Mouse (Mus musculus) forebrain, embryonic 12.5 days (tissue): ENCODE data around the gene Psma7. TPM values are rescaled to one million over a fixed set of nuclear protein-coding genes. Genes with fewer than 3 reads are reported as not detected.

Experiments
- ATAC-seq: fragments of 200-750 bp; cut with Nextera tagmentation; 2 replicates; pipeline ENCODE4 v1.8.0; 2017; ENCODE audit warnings: moderate TSS enrichment; ENCODE audit not compliant: low FRiP score
- H3K27ac ChIP-seq: fragments of 300-500 bp; sonication (generic); 2 replicates; pipeline ENCODE4 v1.5.1; 2016; ENCODE audit warnings: mild to moderate bottlenecking
- H3K27me3 ChIP-seq: fragments of 300-500 bp; sonication (generic); 2 replicates; pipeline ENCODE4 v1.6.1; 2016; ENCODE audit warnings: mild to moderate bottlenecking
- H3K36me3 ChIP-seq: fragments of 300-500 bp; sonication (generic); replicated peaks from 2 replicates; pipeline ENCODE4 v1.6.1; 2016; ENCODE audit warnings: mild to moderate bottlenecking
- H3K4me1 ChIP-seq: fragments of 300-500 bp; sonication (generic); 2 replicates; pipeline ENCODE4 v1.6.1; 2016
- H3K4me2 ChIP-seq: fragments of 300-500 bp; sonication (generic); 2 replicates; pipeline ENCODE4 v1.6.1; 2016; ENCODE audit warnings: mild to moderate bottlenecking, moderate library complexity
- H3K4me3 ChIP-seq: fragments of 300-500 bp; sonication (generic); replicated peaks from 2 replicates; pipeline ENCODE4 v1.5.1; 2016; ENCODE audit warnings: mild to moderate bottlenecking
- H3K9ac ChIP-seq: fragments of 300-500 bp; sonication (generic); 2 replicates; pipeline ENCODE4 v1.6.1; 2016; ENCODE audit warnings: mild to moderate bottlenecking
- H3K9me3 ChIP-seq: fragments of 300-500 bp; sonication (generic); 2 replicates; pipeline ENCODE4 v1.6.1; 2016
- WGBS: fragments of 180-500 bp; shearing (Covaris S2); methylation state at CpG from one replicate; pipeline ENCODE4 v1.1.7; 2016; 5-methylcytosine and 5-hydroxymethylcytosine counted together
- polyA plus RNA-seq: library from polyadenylated mRNA; unstranded; fragments of >200 nt; fragmentation: Nextera tagmentation; extraction: Ambion mirVana; gene quantifications from 2 replicates; pipeline ENCODE4 v1.2.1, GENCODE M21; 2016

The Psma7 gene
- polyA plus RNA-seq, result 666 and 694 TPM in 2 replicates

DNA sequence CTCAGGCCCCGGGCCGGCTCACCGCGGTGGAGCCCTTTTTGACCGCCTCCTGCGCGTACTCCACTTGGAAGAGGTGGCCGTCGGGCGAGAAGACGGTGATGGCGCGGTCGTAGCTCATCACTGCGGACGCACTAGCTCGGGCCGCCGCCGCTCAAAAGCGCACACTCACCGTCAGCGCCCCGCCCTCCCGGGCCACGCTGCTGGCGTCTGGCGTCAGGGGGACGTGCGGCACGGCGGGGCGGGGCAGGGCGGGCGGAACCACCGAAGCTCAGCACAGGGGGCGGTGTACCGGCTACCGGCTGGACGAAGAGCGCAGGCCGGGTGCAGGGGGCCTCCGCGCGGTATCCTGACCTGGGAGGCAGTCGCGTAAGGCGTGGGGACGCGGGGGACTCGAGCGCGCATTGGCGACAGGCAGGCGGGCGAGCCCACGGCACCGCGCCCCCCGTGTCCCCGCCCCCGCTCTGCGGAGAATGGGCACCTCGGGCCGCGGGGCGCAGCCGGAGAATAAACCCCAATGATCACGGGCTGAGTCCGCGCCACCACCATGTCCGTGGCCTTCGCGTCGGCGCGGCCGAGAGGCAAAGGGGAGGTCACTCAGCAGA lies at the start of gene Psma7, which contains the start of gene Ss18l1:
Gene Psma7, minus strand, starts transcription at position 178 of the 602 bp plus-strand sequence.
Gene Ss18l1, plus strand, starts transcription at position 254 of the 602 bp plus-strand sequence.
- Histone ChIP-seq H3K36me3 (peaks cover 26% of the 10 kb centered on the region), H3K4me1 (peaks cover 38% of the 10 kb centered on the region), H3K4me3 (peak within 1 kb of the TSS; percentile 91), H3K27ac (peak within 1 kb of the TSS; percentile 98), H3K9me3 (no peaks in the 10 kb centered on the region), H3K27me3 (no peaks in the 10 kb centered on the region), H3K4me2 (peak within 1 kb of the TSS; percentile 66), H3K9ac (peak within 1 kb of the TSS; percentile 96)
- peak; percentile 95 for ATAC-seq
- under 1% methylated on average over 78 of the region's 78 CpGs for WGBS

DNA sequence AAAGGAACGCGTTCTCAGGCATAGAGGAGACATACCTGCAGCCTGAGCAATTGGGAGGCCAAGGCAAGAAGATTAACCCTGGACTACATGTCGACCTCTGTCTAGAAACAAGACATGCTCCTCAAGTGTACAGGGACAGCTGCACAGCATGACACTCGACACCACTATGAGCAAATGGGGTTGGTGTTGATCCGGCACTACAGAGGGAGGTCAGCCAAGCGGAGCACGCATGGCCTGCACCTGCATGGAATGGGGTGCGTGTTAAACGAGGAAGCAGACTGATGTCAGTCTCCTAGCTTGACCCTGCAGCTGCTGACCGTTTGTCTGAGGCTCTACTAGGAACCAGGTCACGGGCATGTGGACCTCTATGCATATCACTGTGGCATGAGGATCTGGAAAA lies 48.1 kb upstream of the Psma7 start:
- ATAC-seq, result no peak
- no peak overlapping the region for H3K27ac ChIP-seq
- WGBS, result 72% methylated on average over 11 of the region's 11 CpGs
- no peaks in the 10 kb centered on the region for H3K27me3 ChIP-seq
- H3K9me3 ChIP-seq, result no peaks in the 10 kb centered on the region
- peaks cover 4% of the 10 kb centered on the region for H3K4me1 ChIP-seq
- H3K4me3 ChIP-seq, result no peak overlapping the region
- no peak overlapping the region for H3K4me2 ChIP-seq
- H3K36me3 ChIP-seq, result peaks cover 11% of the 10 kb centered on the region
- H3K9ac ChIP-seq, result no peak overlapping the region

DNA sequence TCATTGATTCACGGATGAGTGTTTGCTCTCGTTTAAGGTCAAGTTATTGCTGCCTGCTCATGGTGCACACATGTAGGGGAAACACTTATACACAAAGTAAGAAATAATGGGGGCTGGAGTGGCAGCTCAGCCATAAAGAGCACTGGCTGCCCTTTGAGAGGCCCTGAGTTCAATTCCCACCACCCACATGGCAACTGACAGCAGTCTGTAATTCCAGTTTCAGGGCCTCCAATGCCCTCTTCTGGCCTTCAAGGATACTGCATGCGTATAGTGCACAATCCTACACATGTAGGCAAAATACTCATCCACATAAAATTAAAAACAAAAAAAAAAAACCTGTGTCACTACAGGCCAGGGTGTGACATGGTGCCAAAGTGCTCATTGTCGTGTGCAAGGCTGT lies 45.2 kb upstream of the Psma7 start:
- peaks cover 27% of the 10 kb centered on the region for H3K36me3 ChIP-seq

DNA sequence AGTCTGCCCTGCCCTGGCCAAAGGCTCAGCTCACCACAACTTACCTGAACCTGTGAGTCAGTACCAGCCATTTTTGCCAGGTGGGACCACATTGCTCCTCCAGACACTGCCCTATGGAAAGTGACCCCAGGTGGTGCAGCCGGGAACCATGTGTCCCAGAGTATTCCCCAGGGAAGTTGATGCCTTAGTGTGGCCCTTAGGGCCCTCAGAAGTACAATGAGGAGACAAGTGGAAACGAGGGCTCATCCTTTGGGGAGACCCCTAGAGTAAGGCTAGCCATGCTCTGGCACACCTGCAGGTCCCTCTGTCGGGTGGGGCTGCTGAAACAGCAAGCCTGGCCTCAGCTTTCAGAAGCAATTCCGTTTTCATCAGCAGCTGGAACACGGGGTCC lies 44.4 kb upstream of the Psma7 start:
- no peak for ATAC-seq
- no peak overlapping the region for H3K4me3 ChIP-seq

More for the DNA sequence above, 45.2 kb upstream of the Psma7 start:
- Histone ChIP-seq H3K27ac (no peak overlapping the region), H3K4me1 (peaks cover 2% of the 10 kb centered on the region; the same call in 1 of the 2 replicates), H3K27me3 (no peaks in the 10 kb centered on the region), H3K9ac (no peak overlapping the region), H3K9me3 (no peaks in the 10 kb centered on the region), H3K4me3 (no peak overlapping the region), H3K4me2 (no peak overlapping the region)
- 94% methylated on average over 4 of the region's 4 CpGs for WGBS
- ATAC-seq, result no peak

DNA sequence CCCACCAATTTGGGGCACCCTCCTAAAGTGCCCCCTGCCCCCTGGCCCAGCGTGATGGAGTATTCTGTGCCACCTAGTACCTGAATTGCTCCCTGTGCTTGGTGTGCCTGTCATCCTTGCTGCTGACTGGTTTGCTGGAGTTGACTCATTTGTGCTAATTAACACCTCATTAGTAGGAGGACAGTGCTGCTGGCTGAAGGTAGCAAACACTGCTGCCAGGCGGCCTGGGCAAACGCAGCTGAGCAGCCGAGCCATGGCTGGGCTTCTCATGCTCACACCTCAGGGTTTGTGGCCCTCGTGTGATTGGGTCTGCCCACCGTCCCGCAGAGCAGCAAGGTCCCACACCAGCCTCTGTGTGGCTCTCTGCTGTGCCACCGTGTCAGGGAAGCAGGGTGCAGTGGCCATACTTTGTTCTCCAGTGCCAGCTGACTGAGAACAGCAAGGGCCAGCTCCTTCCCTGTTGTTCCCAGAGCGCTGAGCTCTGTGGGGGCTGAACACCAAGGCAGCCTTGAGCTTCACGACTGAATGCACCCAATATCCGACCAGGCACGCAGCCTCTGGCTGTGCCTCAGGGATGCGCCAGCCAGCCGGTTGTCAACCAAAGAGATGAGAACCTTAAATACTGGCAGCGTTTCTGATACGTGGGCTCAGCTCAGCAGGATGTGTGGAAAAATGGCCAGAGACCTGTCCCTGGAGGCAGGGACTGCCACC lies 43.8 kb upstream of the Psma7 start:
- ATAC-seq, result peak; percentile 21; the same call in 1 of the 2 replicates
- Histone ChIP-seq H3K4me1 (peaks cover 2% of the 10 kb centered on the region; the same call in 1 of the 2 replicates), H3K27me3 (no peaks in the 10 kb centered on the region), H3K4me3 (no peak overlapping the region), H3K36me3 (peaks cover 39% of the 10 kb centered on the region), H3K27ac (peak overlapping the region; percentile 37; the same call in 1 of the 2 replicates), H3K9ac (no peak overlapping the region), H3K9me3 (no peaks in the 10 kb centered on the region), H3K4me2 (no peak overlapping the region)
- 74% methylated on average over 16 of the region's 16 CpGs for WGBS

More for the DNA sequence above, 44.4 kb upstream of the Psma7 start:
- Histone ChIP-seq H3K9ac (no peak overlapping the region), H3K27me3 (no peaks in the 10 kb centered on the region), H3K9me3 (no peaks in the 10 kb centered on the region), H3K4me1 (peaks cover 2% of the 10 kb centered on the region; the same call in 1 of the 2 replicates), H3K4me2 (no peak overlapping the region), H3K36me3 (peaks cover 35% of the 10 kb centered on the region), H3K27ac (no peak overlapping the region)
- WGBS, result 82% methylated on average over 5 of the region's 5 CpGs

DNA sequence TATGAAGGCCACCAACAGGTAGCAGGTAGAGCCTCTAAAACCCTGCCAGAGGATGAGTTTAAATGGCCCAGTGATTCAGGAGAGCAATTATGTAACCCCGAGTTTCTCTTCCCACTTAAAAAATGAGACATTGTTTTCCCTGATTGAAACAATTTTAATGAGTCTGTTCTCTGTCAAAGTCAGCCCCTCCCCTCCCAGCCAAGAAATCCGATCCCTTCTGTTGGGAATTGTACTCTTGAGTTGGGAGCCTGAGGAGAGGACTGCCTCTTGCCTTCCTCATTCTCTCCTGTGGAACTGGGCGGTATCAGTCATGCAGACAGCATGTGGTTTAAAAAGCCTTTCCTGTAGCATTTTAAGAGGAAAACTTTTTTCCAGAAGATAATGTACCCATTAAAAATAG lies 42.3 kb upstream of the Psma7 start:
- Histone ChIP-seq H3K36me3 (peaks cover 45% of the 10 kb centered on the region), H3K4me1 (peaks cover 2% of the 10 kb centered on the region; the same call in 1 of the 2 replicates), H3K4me2 (no peak overlapping the region), H3K9me3 (no peaks in the 10 kb centered on the region), H3K27ac (no peak overlapping the region), H3K27me3 (no peaks in the 10 kb centered on the region), H3K4me3 (no peak overlapping the region), H3K9ac (no peak overlapping the region)
- 43% methylated on average over 3 of the region's 3 CpGs for WGBS
- ATAC-seq, result no peak

DNA sequence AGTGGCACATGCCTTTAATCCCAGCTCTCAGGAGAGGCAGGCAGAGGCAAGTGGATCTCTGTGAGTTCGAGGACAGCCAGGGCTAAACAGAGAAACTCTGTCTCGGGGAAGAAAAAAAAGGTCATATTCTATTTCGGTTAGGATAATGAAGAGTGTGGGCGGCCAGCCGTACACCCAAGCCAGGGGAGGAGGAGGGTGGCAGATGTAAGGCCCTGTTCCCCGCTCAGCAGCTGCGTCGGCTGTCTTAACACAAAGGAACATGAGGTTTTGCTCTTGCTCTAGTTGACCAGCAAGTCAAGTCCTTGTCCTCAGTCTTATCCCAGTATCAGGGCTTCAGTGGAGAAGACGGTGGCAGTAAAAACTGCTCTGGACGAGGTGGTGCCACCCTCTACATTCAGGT lies 40.8 kb upstream of the Psma7 start:
- Histone ChIP-seq H3K9ac (no peak overlapping the region), H3K27ac (no peak overlapping the region), H3K4me1 (peaks cover 2% of the 10 kb centered on the region; the same call in 1 of the 2 replicates), H3K9me3 (no peaks in the 10 kb centered on the region), H3K4me2 (no peak overlapping the region), H3K27me3 (no peaks in the 10 kb centered on the region), H3K36me3 (peaks cover 51% of the 10 kb centered on the region), H3K4me3 (no peak overlapping the region)
- 91% methylated on average over 10 of the region's 10 CpGs for whole genome bisulfite sequencing
- no peak for ATAC-seq

DNA sequence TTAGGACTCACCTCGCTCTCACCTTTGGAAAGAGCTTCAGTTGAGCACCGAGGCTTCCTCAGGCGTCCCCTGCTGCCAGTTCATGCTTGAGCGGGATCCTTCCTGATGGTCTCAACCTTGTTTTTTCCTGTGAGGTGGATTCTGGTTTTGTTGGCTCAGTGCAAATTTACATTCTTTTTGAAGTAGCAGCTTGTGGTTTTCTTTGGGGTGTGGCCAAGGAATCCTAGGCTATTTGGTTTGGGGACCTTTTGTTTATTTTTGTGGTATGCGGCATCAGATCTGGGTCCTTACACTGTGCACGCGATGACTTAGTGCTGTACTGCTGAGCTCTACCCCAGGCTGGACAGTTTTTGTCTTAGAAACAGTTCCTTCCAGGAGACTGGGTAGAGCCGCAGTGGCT lies 38.4 kb upstream of the Psma7 start:
- Histone ChIP-seq H3K4me3 (no peak overlapping the region), H3K4me1 (0 out of 2 replicates have a peak, but pooled peaks cover 2% of the 10 kb centered on the region), H3K27me3 (no peaks in the 10 kb centered on the region), H3K27ac (no peak overlapping the region), H3K9me3 (no peaks in the 10 kb centered on the region), H3K4me2 (no peak overlapping the region), H3K36me3 (peaks cover 51% of the 10 kb centered on the region), H3K9ac (no peak overlapping the region)
- no peak for ATAC-seq
- WGBS, result 95% methylated on average over 8 of the region's 8 CpGs

DNA sequence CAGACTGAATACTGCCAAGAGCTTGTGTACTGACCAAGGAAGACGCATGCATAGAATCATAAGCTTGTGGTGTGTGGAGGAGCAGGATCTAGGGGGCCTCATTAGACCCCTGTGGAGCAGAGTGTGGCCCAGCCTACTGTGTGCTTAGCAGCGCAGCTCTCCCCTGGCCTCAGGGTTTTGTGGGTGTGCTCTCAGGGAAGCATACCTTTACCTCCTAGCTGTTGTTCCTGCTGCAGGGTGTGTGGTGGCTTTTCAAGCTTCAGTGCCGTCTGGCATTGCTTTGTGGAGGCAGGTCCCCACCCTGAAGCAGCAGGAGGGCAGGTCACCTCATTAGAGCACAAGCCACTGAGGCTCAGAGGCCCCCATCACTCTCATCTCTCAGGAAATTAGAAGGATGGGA lies 35.4 kb upstream of the Psma7 start:
- H3K36me3 ChIP-seq, result peaks cover 32% of the 10 kb centered on the region
- no peak overlapping the region for H3K4me3 ChIP-seq
- 67% methylated on average over 3 of the region's 3 CpGs for WGBS
- H3K9me3 ChIP-seq, result no peaks in the 10 kb centered on the region
- no peak for ATAC-seq
- H3K4me2 ChIP-seq, result no peak overlapping the region
- H3K27ac ChIP-seq, result no peak overlapping the region
- no peak overlapping the region for H3K9ac ChIP-seq
- no peaks in the 10 kb centered on the region for H3K27me3 ChIP-seq
- H3K4me1 ChIP-seq, result no peaks in the 10 kb centered on the region

DNA sequence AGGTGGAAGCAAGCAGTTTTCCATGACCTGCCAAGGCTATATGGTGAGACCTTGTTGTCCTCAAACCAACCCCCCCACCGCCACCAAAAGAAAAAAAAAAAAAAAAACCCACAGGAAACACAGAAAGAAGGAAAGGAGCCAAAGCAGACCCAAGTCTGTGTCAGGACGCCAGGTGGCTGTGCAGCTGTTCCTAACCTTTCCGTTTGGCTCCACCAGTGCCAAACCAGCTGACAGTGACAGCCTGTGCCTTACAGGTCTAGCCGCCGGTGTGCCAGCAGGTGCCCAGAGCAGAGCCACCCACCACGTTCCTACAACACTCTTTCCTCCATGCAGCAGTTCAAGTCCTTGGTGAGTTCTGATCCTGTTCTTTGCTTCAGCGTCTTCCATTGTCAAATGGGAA lies 30.7 kb upstream of the Psma7 start:
- peaks cover 10% of the 10 kb centered on the region for H3K36me3 ChIP-seq
- H3K4me1 ChIP-seq, result peaks cover 11% of the 10 kb centered on the region
- no peaks in the 10 kb centered on the region for H3K27me3 ChIP-seq
- H3K9ac ChIP-seq, result no peak overlapping the region
- ATAC-seq, result no peak
- WGBS, result 89% methylated on average over 7 of the region's 7 CpGs
- H3K4me2 ChIP-seq, result no peak overlapping the region
- no peak overlapping the region for H3K4me3 ChIP-seq
- no peaks in the 10 kb centered on the region for H3K9me3 ChIP-seq
- H3K27ac ChIP-seq, result no peak overlapping the region

DNA sequence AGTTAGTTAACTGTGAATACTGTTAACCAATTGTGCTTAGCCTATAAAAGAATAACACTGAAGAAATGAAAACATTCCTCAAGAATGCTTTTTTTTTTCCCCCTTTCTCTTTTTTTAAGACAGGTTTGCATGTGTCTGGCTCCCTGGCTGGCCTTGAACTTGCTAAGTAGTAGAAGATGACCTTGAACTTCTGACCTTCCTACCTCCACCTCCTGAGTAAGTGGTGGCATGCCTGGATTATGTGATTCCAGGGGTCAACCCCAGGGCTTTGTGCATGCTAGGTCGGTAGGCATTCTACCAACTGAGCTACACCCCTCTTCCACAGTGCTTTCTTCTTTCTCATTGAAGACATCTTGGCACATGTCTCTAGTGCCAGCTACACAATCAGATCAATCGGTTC lies 29.4 kb upstream of the Psma7 start:
- H3K4me2 ChIP-seq, result no peak overlapping the region
- no peak overlapping the region for H3K9ac ChIP-seq
- ATAC-seq, result no peak
- H3K36me3 ChIP-seq, result peaks cover 12% of the 10 kb centered on the region
- WGBS, result 89% methylated on average over 2 of the region's 2 CpGs
- H3K27me3 ChIP-seq, result no peaks in the 10 kb centered on the region
- H3K27ac ChIP-seq, result no peak overlapping the region
- H3K4me1 ChIP-seq, result peaks cover 11% of the 10 kb centered on the region
- H3K4me3 ChIP-seq, result peak overlapping the region; percentile 72; the same call in 1 of the 2 replicates
- no peaks in the 10 kb centered on the region for H3K9me3 ChIP-seq

DNA sequence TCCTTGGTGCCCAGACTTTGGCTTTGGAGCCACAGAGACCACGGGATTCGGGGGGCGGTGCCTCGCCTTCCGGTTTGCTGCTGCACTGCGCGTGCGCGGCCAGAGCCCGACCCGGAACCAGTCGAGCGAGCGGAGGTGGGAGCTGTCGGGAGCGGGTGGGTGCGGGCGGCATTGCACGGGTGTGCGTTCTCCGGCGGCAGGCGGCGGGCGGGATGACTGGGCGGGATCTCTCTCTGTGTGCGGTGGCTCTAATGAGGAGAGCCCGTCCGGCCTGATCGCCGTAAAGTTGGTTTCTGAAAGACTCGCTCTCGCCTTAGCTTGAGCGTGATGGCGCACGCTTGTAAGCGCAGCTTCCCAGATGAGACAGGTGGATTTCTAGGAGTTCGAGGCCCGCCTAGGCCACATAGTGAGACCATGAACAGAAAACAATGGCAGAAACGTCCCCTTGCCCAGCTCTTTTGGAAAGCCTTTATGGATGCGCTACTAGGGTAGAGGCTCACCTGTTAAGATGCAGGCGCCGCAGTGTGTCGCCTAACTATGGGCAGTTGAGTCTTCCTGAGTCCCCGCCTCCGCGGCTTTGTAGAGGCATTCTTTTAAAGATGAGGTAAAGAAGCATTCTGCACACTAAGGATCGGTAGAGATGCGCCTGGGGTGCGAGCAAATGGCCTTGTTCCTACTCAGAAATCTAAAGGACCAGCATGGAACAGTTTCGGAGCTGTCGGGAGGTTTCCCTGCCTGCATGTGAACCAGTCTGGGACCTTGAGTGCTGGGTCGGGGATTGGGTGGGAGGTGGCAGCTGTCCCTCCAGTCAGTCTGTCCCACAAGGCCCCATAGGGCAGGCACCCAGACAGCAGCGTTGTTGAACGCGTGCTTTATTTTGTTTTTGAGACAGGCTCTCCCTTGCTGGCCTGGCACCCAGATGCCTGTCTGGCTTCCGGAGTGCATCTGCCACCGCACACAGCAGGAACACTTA lies 28.5 kb upstream of the Psma7 start, which contains the start of gene Mtg2:
Gene Mtg2, plus strand, starts transcription at position 108 of the 973 bp plus-strand sequence.
- Histone ChIP-seq H3K4me1 (peaks cover 11% of the 10 kb centered on the region), H3K4me2 (peak within 1 kb of the TSS; percentile 85), H3K9ac (peak within 1 kb of the TSS; percentile 67), H3K27me3 (no peaks in the 10 kb centered on the region), H3K4me3 (peak within 1 kb of the TSS; percentile 72), H3K9me3 (no peaks in the 10 kb centered on the region), H3K27ac (peak within 1 kb of the TSS; percentile 88), H3K36me3 (peaks cover 12% of the 10 kb centered on the region)
- WGBS, result 5% methylated on average over 58 of the region's 58 CpGs
- ATAC-seq, result peak; percentile 98
